Mouse (Mus musculus) ES-E14 (cell line): ENCODE data around the gene Plekhm1.

ENCODE experiments used
- CHD2 ChIP-seq: IDR thresholded peaks from 2 replicates; pipeline ENCODE4 v1.6.1; 2014; ENCODE audit warnings: mild to moderate bottlenecking, low read depth, low read length, inconsistent platforms
- HCFC1 ChIP-seq: IDR thresholded peaks from 2 replicates; pipeline ENCODE4 v1.6.1; 2012; ENCODE audit warnings: low read length, inconsistent platforms, borderline replicate concordance; ENCODE audit not compliant: insufficient read depth

- TF ChIP-seq HCFC1: no peak
- TF ChIP-seq CHD2: no peak
Observed at GRCm38 (mm10) chr11:103404618-103405017, 7.9 kb downstream of the Plekhm1 start.
